Mouse (Mus musculus): ENCODE results near the gene Prr11. TPM values are rescaled to one million over a fixed set of nuclear protein-coding genes. Genes with fewer than 3 reads are reported as not detected.
A peak's percentile ranks its signal among the peaks of the same experiment; 100 is the strongest.

Prr11 gene
- polyA plus RNA-seq (2014; fragmentation: Nextera tagmentation; extraction: Ambion mirVana), result 23.1 and 23.8 TPM in 2 replicates

- DNase-seq (ENCODE audit: low spot score), result no peak
- 0% methylated on average over 14 of the region's 14 CpGs for WGBS
- Histone ChIP-seq H3K27me3 (ENCODE audit: control insufficient read depth, insufficient read depth, low read length) (no peaks in the 10 kb centered on the region), H3K9ac (ENCODE audit: low read length) (peak within 1 kb of the TSS; percentile 99), H3K4me3 (ENCODE audit: low read depth, low read length) (peak within 1 kb of the TSS; percentile 87), H3K9me3 (ENCODE audit: control insufficient read depth, low read length) (no peaks in the 10 kb centered on the region), H3K4me2 (ENCODE audit: low read depth, low read length, severe bottlenecking) (peak within 1 kb of the TSS; percentile 67), H3K4me1 (replicated peaks; ENCODE audit: control insufficient read depth, insufficient read depth, low read length) (peaks cover 2% of the 10 kb centered on the region; the same call in 1 of the 2 replicates), H3K27ac (ENCODE audit: low read depth, low read length) (peak within 1 kb of the TSS; percentile 96), H3K36me3 (ENCODE audit: control insufficient read depth, insufficient read depth, low read length) (peaks cover 7% of the 10 kb centered on the region; the same call in 1 of the 2 replicates)
- no peak for ATAC-seq (replicated peaks; ENCODE audit: low FRiP score)
Measured at GRCm38 (mm10) chr11:87108409-87108754, at the start of gene Prr11. Gene Prr11 (minus strand): TSS chr11:87108708.

GRCm38 (mm10) chr11:87158012-87158411 lies 49.5 kb upstream of the Prr11 start:
- Histone ChIP-seq H3K9me3 (ENCODE audit: control insufficient read depth, low read length) (no peaks in the 10 kb centered on the region), H3K27ac (ENCODE audit: low read depth, low read length) (no peak overlapping the region), H3K4me2 (ENCODE audit: low read depth, low read length, severe bottlenecking) (no peak overlapping the region), H3K4me1 (replicated peaks; ENCODE audit: control insufficient read depth, insufficient read depth, low read length) (no peaks in the 10 kb centered on the region), H3K9ac (ENCODE audit: low read length) (no peak overlapping the region), H3K4me3 (ENCODE audit: low read depth, low read length) (no peak overlapping the region), H3K27me3 (ENCODE audit: control insufficient read depth, insufficient read depth, low read length) (no peaks in the 10 kb centered on the region), H3K36me3 (ENCODE audit: control insufficient read depth, insufficient read depth, low read length) (no peaks in the 10 kb centered on the region; the same call in 1 of the 2 replicates)
- no peak for DNase-seq (ENCODE audit: low spot score)
- WGBS, result 87% methylated on average over 2 of the region's 2 CpGs
- ATAC-seq (replicated peaks; ENCODE audit: low FRiP score), result no peak

- H3K36me3 ChIP-seq (ENCODE audit: control insufficient read depth, insufficient read depth, low read length), result peaks cover 2% of the 10 kb centered on the region; the same call in 1 of the 2 replicates
- H3K4me1 ChIP-seq (replicated peaks; ENCODE audit: control insufficient read depth, insufficient read depth, low read length), result no peaks in the 10 kb centered on the region
- no peaks in the 10 kb centered on the region for H3K27me3 ChIP-seq (ENCODE audit: control insufficient read depth, insufficient read depth, low read length)
- H3K9me3 ChIP-seq (ENCODE audit: control insufficient read depth, low read length), result no peaks in the 10 kb centered on the region
- no peak overlapping the region for H3K9ac ChIP-seq (ENCODE audit: low read length)
- DNase-seq (ENCODE audit: low spot score), result no peak
- H3K4me2 ChIP-seq (ENCODE audit: low read depth, low read length, severe bottlenecking), result no peak overlapping the region
- no peak overlapping the region for H3K27ac ChIP-seq (ENCODE audit: low read depth, low read length)
- no peak overlapping the region for H3K4me3 ChIP-seq (ENCODE audit: low read depth, low read length)
- ATAC-seq (replicated peaks; ENCODE audit: low FRiP score), result no peak
- 88% methylated on average over 4 of the region's 4 CpGs for WGBS
Measured at GRCm38 (mm10) chr11:87136233-87136632, 27.7 kb upstream of the Prr11 start.

- under 1% methylated on average over 102 of the region's 105 CpGs for WGBS
- Histone ChIP-seq H3K9me3 (ENCODE audit: control insufficient read depth, low read length) (no peaks in the 10 kb centered on the region), H3K4me3 (ENCODE audit: low read depth, low read length) (peak within 1 kb of the TSS; percentile 96), H3K4me1 (replicated peaks; ENCODE audit: control insufficient read depth, insufficient read depth, low read length) (peaks cover 1% of the 10 kb centered on the region; the same call in 1 of the 2 replicates), H3K4me2 (ENCODE audit: low read depth, low read length, severe bottlenecking) (peak within 1 kb of the TSS; percentile 68), H3K9ac (ENCODE audit: low read length) (peak within 1 kb of the TSS; percentile 89), H3K36me3 (ENCODE audit: control insufficient read depth, insufficient read depth, low read length) (peaks cover 13% of the 10 kb centered on the region; the same call in 1 of the 2 replicates), H3K27me3 (ENCODE audit: control insufficient read depth, insufficient read depth, low read length) (no peaks in the 10 kb centered on the region), H3K27ac (ENCODE audit: low read depth, low read length) (peak within 1 kb of the TSS; percentile 92)
- DNase-seq (ENCODE audit: low spot score) (peak; percentile 98), ATAC-seq (replicated peaks; ENCODE audit: low FRiP score) (peak; percentile 92)
Measured at GRCm38 (mm10) chr11:87126824-87127816, 18.6 kb upstream of the Prr11 start, which contains the start of gene Trim37. Gene Trim37 (plus strand): TSS chr11:87127077.

- Histone ChIP-seq H3K9me3 (ENCODE audit: control insufficient read depth, low read length) (no peaks in the 10 kb centered on the region), H3K36me3 (ENCODE audit: control insufficient read depth, insufficient read depth, low read length) (peaks cover 13% of the 10 kb centered on the region; the same call in 1 of the 2 replicates), H3K27ac (ENCODE audit: low read depth, low read length) (peak overlapping the region; percentile 92), H3K9ac (ENCODE audit: low read length) (peak overlapping the region; percentile 55), H3K4me3 (ENCODE audit: low read depth, low read length) (peak overlapping the region; percentile 96), H3K4me2 (ENCODE audit: low read depth, low read length, severe bottlenecking) (peak overlapping the region; percentile 68), H3K4me1 (replicated peaks; ENCODE audit: control insufficient read depth, insufficient read depth, low read length) (peaks cover 1% of the 10 kb centered on the region; the same call in 1 of the 2 replicates), H3K27me3 (ENCODE audit: control insufficient read depth, insufficient read depth, low read length) (no peaks in the 10 kb centered on the region)
- 2% methylated on average over 12 of the region's 12 CpGs for WGBS
- no peak; the same call in 1 of the 2 replicates for ATAC-seq (replicated peaks; ENCODE audit: low FRiP score)
- no peak for DNase-seq (ENCODE audit: low spot score)
Measured at GRCm38 (mm10) chr11:87126281-87126823, 17.8 kb upstream of the Prr11 start.

GRCm38 (mm10) chr11:87125562-87125961 lies 17.1 kb upstream of the Prr11 start:
- Histone ChIP-seq H3K4me3 (ENCODE audit: low read depth, low read length) (no peak overlapping the region; the same call in 1 of the 2 replicates), H3K4me1 (replicated peaks; ENCODE audit: control insufficient read depth, insufficient read depth, low read length) (peaks cover 1% of the 10 kb centered on the region; the same call in 1 of the 2 replicates), H3K27ac (ENCODE audit: low read depth, low read length) (peak overlapping the region; percentile 92; the same call in 1 of the 2 replicates), H3K9me3 (ENCODE audit: control insufficient read depth, low read length) (no peaks in the 10 kb centered on the region), H3K27me3 (ENCODE audit: control insufficient read depth, insufficient read depth, low read length) (no peaks in the 10 kb centered on the region), H3K36me3 (ENCODE audit: control insufficient read depth, insufficient read depth, low read length) (peaks cover 15% of the 10 kb centered on the region; the same call in 1 of the 2 replicates), H3K4me2 (ENCODE audit: low read depth, low read length, severe bottlenecking) (peak overlapping the region; percentile 68), H3K9ac (ENCODE audit: low read length) (no peak overlapping the region; the same call in 1 of the 2 replicates)
- 60% methylated on average over 4 of the region's 4 CpGs for WGBS
- no peak for ATAC-seq (replicated peaks; ENCODE audit: low FRiP score)
- DNase-seq (ENCODE audit: low spot score), result no peak

GRCm38 (mm10) chr11:87121864-87122263 lies 13.4 kb upstream of the Prr11 start:
- no peak overlapping the region for H3K4me2 ChIP-seq (ENCODE audit: low read depth, low read length, severe bottlenecking)
- no peaks in the 10 kb centered on the region for H3K9me3 ChIP-seq (ENCODE audit: control insufficient read depth, low read length)
- WGBS, result 86% methylated on average over 8 of the region's 8 CpGs
- ATAC-seq (replicated peaks; ENCODE audit: low FRiP score), result no peak
- no peak overlapping the region for H3K4me3 ChIP-seq (ENCODE audit: low read depth, low read length)
- DNase-seq (ENCODE audit: low spot score), result no peak
- H3K27ac ChIP-seq (ENCODE audit: low read depth, low read length), result no peak overlapping the region
- H3K36me3 ChIP-seq (ENCODE audit: control insufficient read depth, insufficient read depth, low read length), result peaks cover 26% of the 10 kb centered on the region
- no peaks in the 10 kb centered on the region for H3K27me3 ChIP-seq (ENCODE audit: control insufficient read depth, insufficient read depth, low read length)
- H3K9ac ChIP-seq (ENCODE audit: low read length), result no peak overlapping the region
- H3K4me1 ChIP-seq (replicated peaks; ENCODE audit: control insufficient read depth, insufficient read depth, low read length), result 0 out of 2 replicates have a peak, but pooled peaks cover 1% of the 10 kb centered on the region

GRCm38 (mm10) chr11:87110172-87110909 lies 1.8 kb upstream of the Prr11 start:
- peak overlapping the region; percentile 52 for H3K4me2 ChIP-seq (ENCODE audit: low read depth, low read length, severe bottlenecking)
- H3K9me3 ChIP-seq (ENCODE audit: control insufficient read depth, low read length), result no peaks in the 10 kb centered on the region
- peak overlapping the region; percentile 96 for H3K27ac ChIP-seq (ENCODE audit: low read depth, low read length)
- H3K4me1 ChIP-seq (replicated peaks; ENCODE audit: control insufficient read depth, insufficient read depth, low read length), result peaks cover 2% of the 10 kb centered on the region; the same call in 1 of the 2 replicates
- 7% methylated on average over 9 of the region's 9 CpGs for WGBS
- peaks cover 3% of the 10 kb centered on the region; the same call in 1 of the 2 replicates for H3K36me3 ChIP-seq (ENCODE audit: control insufficient read depth, insufficient read depth, low read length)
- H3K27me3 ChIP-seq (ENCODE audit: control insufficient read depth, insufficient read depth, low read length), result no peaks in the 10 kb centered on the region
- H3K9ac ChIP-seq (ENCODE audit: low read length), result peak overlapping the region; percentile 99
- ATAC-seq (replicated peaks; ENCODE audit: low FRiP score) (no peak), DNase-seq (ENCODE audit: low spot score) (no peak)
- H3K4me3 ChIP-seq (ENCODE audit: low read depth, low read length), result peak overlapping the region; percentile 87

Measured in forebrain, embryonic 11.5 days (tissue).